Mouse (Mus musculus) embryonic fibroblast, embryonic 13.5 days (primary cell): ENCODE results near the gene Zfp64.

Source experiments
- CTCF ChIP-seq: IDR thresholded peaks from 2 replicates; pipeline ENCODE4 v1.5.1; 2011; ENCODE audit warnings: mild to moderate bottlenecking, control low read depth, low read length, moderate library complexity, borderline replicate concordance; ENCODE audit not compliant: insufficient read depth
- POLR2A ChIP-seq: IDR thresholded peaks from 2 replicates; pipeline ENCODE4 v1.6.1; 2011; ENCODE audit warnings: low read depth, mild to moderate bottlenecking, control low read depth, low read length, moderate library complexity

GRCm38 (mm10) chr2:168939261-168939933 is 16.0 kb downstream of the Zfp64 start:
- no peak for TF ChIP-seq CTCF
- TF ChIP-seq POLR2A = no peak
